Mouse (Mus musculus) bone marrow, adult 2 months (tissue): ENCODE data around the gene Kat14. TPM values are rescaled to one million over a fixed set of nuclear protein-coding genes. Genes with fewer than 3 reads are reported as not detected.

ENCODE experiments used
- H3K27ac ChIP-seq: fragments of 200-500 bp; 2 replicates; pipeline ENCODE4 v1.5.1; 2012; ENCODE audit warnings: low read depth, mild to moderate bottlenecking, control low read depth, inconsistent platforms, low read length; ENCODE audit not compliant: control insufficient read depth, poor library complexity, insufficient read depth
- H3K4me1 ChIP-seq: fragments of 200-500 bp; 2 replicates; pipeline ENCODE4 v1.6.1; 2011; ENCODE audit warnings: low read length; ENCODE audit not compliant: control insufficient read depth, insufficient read depth
- H3K4me3 ChIP-seq: fragments of 200-500 bp; replicated peaks from 2 replicates; pipeline ENCODE3; 2011; ENCODE audit warnings: mild to moderate bottlenecking, low read depth, low read length, control low read depth; ENCODE audit not compliant: control insufficient read depth
- CTCF ChIP-seq: fragments of 200-500 bp; IDR thresholded peaks from 2 replicates; pipeline ENCODE4 v1.5.1; 2011; ENCODE audit warnings: low read length, control low read depth; ENCODE audit not compliant: control insufficient read depth, insufficient read depth
- POLR2A ChIP-seq: fragments of 200-500 bp; IDR thresholded peaks from 2 replicates; pipeline ENCODE4 v1.6.1; 2011; ENCODE audit warnings: low read depth, mild to moderate bottlenecking, control low read depth, low read length, borderline replicate concordance; ENCODE audit not compliant: control insufficient read depth
- WGBS: fragments of 180-500 bp; shearing (Covaris S2); methylation state at CpG from one replicate; pipeline ENCODE4 v1.1.7; 2018; 5-methylcytosine and 5-hydroxymethylcytosine counted together
- polyA plus RNA-seq: library from polyadenylated mRNA; stranded (reverse); fragments of >200 nt; gene quantifications from 2 replicates; pipeline ENCODE4 v1.2.4, GENCODE M21; 2011; ENCODE audit warnings: low replicate concordance; ENCODE audit not compliant: missing spikeins, insufficient read depth, insufficient read length

Gene Kat14
- polyA plus RNA-seq: 17.5 and 20.0 TPM in 2 replicates

- H3K27ac ChIP-seq: peak within 1 kb of the TSS; percentile 92
- peak within 1 kb of the TSS; percentile 92 for H3K4me3 ChIP-seq
- H3K4me1 ChIP-seq: no peaks in the 10 kb centered on the region
- WGBS: 4% methylated on average over 38 of the region's 38 CpGs
- TF ChIP-seq CTCF: no peak
- TF ChIP-seq POLR2A: 0 out of 2 replicates have a peak, but pooled peaks have one; percentile 42
Observed at GRCm38 (mm10) chr2:144368400-144369019, at the start of gene Kat14, which contains the start of gene Pet117. Gene Kat14, plus strand, starts transcription at chr2:144368983. Gene Pet117, plus strand, starts transcription at chr2:144368996.

GRCm38 (mm10) chr2:144324218-144324617 lies 44.6 kb upstream of the Kat14 start:
- 68% methylated on average over 3 of the region's 3 CpGs for whole genome bisulfite sequencing
- H3K27ac ChIP-seq: no peak overlapping the region

GRCm38 (mm10) chr2:144329451-144329850 lies 39.3 kb upstream of the Kat14 start:
- Histone ChIP-seq H3K27ac (no peak overlapping the region), H3K4me3 (no peak overlapping the region), H3K4me1 (no peaks in the 10 kb centered on the region)
- 16% methylated on average over 10 of the region's 10 CpGs for WGBS
- TF ChIP-seq CTCF (no peak), POLR2A (no peak)

More at GRCm38 (mm10) chr2:144324218-144324617, 44.6 kb upstream of the Kat14 start:
- TF ChIP-seq POLR2A: no peak
- no peak for TF ChIP-seq CTCF
- no peak overlapping the region for H3K4me3 ChIP-seq
- H3K4me1 ChIP-seq: no peaks in the 10 kb centered on the region

GRCm38 (mm10) chr2:144329937-144330336 lies 38.8 kb upstream of the Kat14 start:
- 9% methylated on average over 10 of the region's 10 CpGs for WGBS
- TF ChIP-seq CTCF (no peak), POLR2A (no peak)
- no peak overlapping the region for H3K4me3 ChIP-seq
- no peaks in the 10 kb centered on the region for H3K4me1 ChIP-seq
- no peak overlapping the region for H3K27ac ChIP-seq

- no peak overlapping the region for H3K4me3 ChIP-seq
- no peak for TF ChIP-seq CTCF
- TF ChIP-seq POLR2A: no peak
- H3K27ac ChIP-seq: no peak overlapping the region
- no peaks in the 10 kb centered on the region for H3K4me1 ChIP-seq
- 1% methylated on average over 39 of the region's 41 CpGs for WGBS
Observed at GRCm38 (mm10) chr2:144330352-144330959, 38.3 kb upstream of the Kat14 start.

GRCm38 (mm10) chr2:144330960-144331371 lies 37.8 kb upstream of the Kat14 start:
- Histone ChIP-seq H3K4me3 (no peak overlapping the region), H3K27ac (peak overlapping the region; percentile 31; the same call in 1 of the 2 replicates), H3K4me1 (no peaks in the 10 kb centered on the region)
- TF ChIP-seq POLR2A (no peak), CTCF (no peak)
- WGBS: under 1% methylated on average over 50 of the region's 50 CpGs

- 2% methylated on average over 62 of the region's 62 CpGs for WGBS
- TF ChIP-seq CTCF (no peak), POLR2A (no peak)
- Histone ChIP-seq H3K4me1 (no peaks in the 10 kb centered on the region), H3K27ac (peak within 1 kb of the TSS; percentile 31; the same call in 1 of the 2 replicates), H3K4me3 (no peak within 1 kb of the TSS)
Observed at GRCm38 (mm10) chr2:144331401-144332302, 37.1 kb upstream of the Kat14 start, which contains the start of gene Ovol2. Gene Ovol2, minus strand, starts transcription at chr2:144332146.
